Mouse (Mus musculus): Measurements from ENCODE around the gene Unc50.

DNA sequence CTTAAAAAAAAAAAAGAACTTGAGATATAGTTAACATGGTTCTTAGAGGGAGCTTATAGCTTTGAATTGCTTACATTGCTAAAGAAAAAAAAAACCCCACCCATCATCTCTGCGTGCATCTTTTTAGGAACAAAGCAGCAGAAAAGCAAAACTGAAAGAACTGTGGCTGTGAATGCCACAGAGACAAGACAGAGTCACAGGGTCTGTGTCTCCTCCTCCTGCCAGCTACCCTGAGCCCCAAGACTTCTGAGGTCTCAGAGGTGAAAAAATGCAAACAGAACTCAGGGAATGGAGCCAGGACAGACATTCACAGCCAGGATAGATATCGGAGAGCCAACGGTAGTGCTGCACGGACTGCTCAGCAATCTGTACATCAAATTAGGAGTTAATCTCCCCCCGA lies 48.0 kb downstream of the Unc50 start:
- TF ChIP-seq MAFK (IDR thresholded peaks at IDR 0.05; ENCODE audit: insufficient read depth, low read depth, low read length) (no peak), CHD2 (IDR thresholded peaks at IDR 0.05; ENCODE audit: low read depth, low read length) (no peak), ZC3H11A (IDR thresholded peaks at IDR 0.05; ENCODE audit: borderline replicate concordance, low read depth, low read length) (no peak), HCFC1 (IDR thresholded peaks at IDR 0.05; ENCODE audit: borderline replicate concordance, insufficient read depth, low read length) (no peak)

Data from ES-E14 (cell line).